Mouse (Mus musculus) heart, embryonic 11.5 days (tissue): ENCODE results near the gene Gipc2. TPM values are rescaled to one million over a fixed set of nuclear protein-coding genes. Genes with fewer than 3 reads are reported as not detected.

ENCODE experiments used
- ATAC-seq: fragments of 200-750 bp; cut with Nextera tagmentation; replicated peaks from 2 replicates; pipeline ENCODE4 v1.8.0; 2017; ENCODE audit warnings: moderate library complexity; ENCODE audit not compliant: insufficient number of reproducible peaks, low FRiP score, low TSS enrichment
- H3K27ac ChIP-seq: fragments of 300-500 bp; sonication (generic); 2 replicates; pipeline ENCODE4 v1.5.1; 2014; ENCODE audit warnings: mild to moderate bottlenecking, low read depth, low read length
- H3K27me3 ChIP-seq: fragments of 300-500 bp; sonication (generic); 2 replicates; pipeline ENCODE4 v1.6.1; 2014; ENCODE audit warnings: mild to moderate bottlenecking, low read length, mixed read lengths; ENCODE audit not compliant: control insufficient read depth, insufficient read depth
- H3K36me3 ChIP-seq: fragments of 300-500 bp; sonication (generic); 2 replicates; pipeline ENCODE4 v1.6.1; 2014; ENCODE audit warnings: mild to moderate bottlenecking, low read length, moderate library complexity, mixed read lengths; ENCODE audit not compliant: control insufficient read depth, insufficient read depth
- H3K4me1 ChIP-seq: fragments of 300-500 bp; sonication (generic); 2 replicates; pipeline ENCODE4 v1.6.1; 2014; ENCODE audit warnings: low read length; ENCODE audit not compliant: control insufficient read depth, insufficient read depth
- H3K4me2 ChIP-seq: fragments of 300-500 bp; sonication (generic); 2 replicates; pipeline ENCODE4 v1.6.1; 2014; ENCODE audit warnings: mild to moderate bottlenecking, moderate library complexity
- H3K4me3 ChIP-seq: fragments of 300-500 bp; sonication (generic); 2 replicates; pipeline ENCODE4 v1.5.1; 2014; ENCODE audit warnings: low read depth, low read length
- H3K9ac ChIP-seq: fragments of 300-500 bp; sonication (generic); 2 replicates; pipeline ENCODE4 v1.6.1; 2014; ENCODE audit warnings: mild to moderate bottlenecking, low read depth, low read length, moderate library complexity
- H3K9me3 ChIP-seq: fragments of 300-500 bp; sonication (generic); replicated peaks from 2 replicates; pipeline ENCODE4 v1.6.1; 2016; ENCODE audit warnings: low read length; ENCODE audit not compliant: control insufficient read depth
- WGBS: fragments of 180-500 bp; shearing (Covaris S2); extraction: QIAGEN DNeasy Blood & Tissue Kit; methylation state at CpG from one replicate; pipeline ENCODE4 v1.1.7; 2014; ENCODE audit not compliant: insufficient replicate concordance; 5-methylcytosine and 5-hydroxymethylcytosine counted together
- polyA plus RNA-seq: library from polyadenylated mRNA; unstranded; fragments of >200 nt; fragmentation: Nextera tagmentation; extraction: Ambion mirVana; gene quantifications from 2 replicates; pipeline ENCODE4 v1.2.1, GENCODE M21; 2014

Gipc2 gene
- polyA plus RNA-seq, 1 experiment from 2014 or later, result 4.4 TPM

GRCm38 (mm10) chr3:152092385-152093057, 73.5 kb downstream of the Gipc2 start:
- Histone ChIP-seq H3K36me3 (no peaks in the 10 kb centered on the region), H3K27me3 (no peaks in the 10 kb centered on the region)
- no peak for ATAC-seq

DNA sequence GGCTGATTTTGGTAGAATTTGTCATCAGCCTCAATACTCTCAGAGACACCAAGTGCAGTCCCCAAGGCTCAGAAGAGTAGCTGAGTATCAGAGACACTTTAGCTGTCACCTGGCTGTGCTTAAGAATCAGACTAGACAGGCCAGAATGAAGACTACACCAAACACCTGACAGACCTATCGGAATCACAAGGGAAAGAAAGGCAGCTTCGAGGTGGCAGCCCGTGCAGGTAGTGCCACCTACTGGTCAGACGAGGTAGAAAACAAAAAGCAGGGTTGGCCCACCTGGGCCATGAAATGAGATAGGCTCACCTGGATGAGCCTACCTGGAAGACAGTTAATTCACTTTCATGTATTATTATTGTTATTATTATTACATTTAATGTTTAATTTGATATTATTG, 76.9 kb downstream of the Gipc2 start:
- no peaks in the 10 kb centered on the region for H3K27me3 ChIP-seq
- no peak overlapping the region for H3K9ac ChIP-seq
- WGBS, result 8% methylated on average over 4 of the region's 4 CpGs
- H3K4me3 ChIP-seq, result no peak overlapping the region
- no peak; the same call in 1 of the 2 replicates for ATAC-seq
- no peak overlapping the region for H3K27ac ChIP-seq
- H3K36me3 ChIP-seq, result no peaks in the 10 kb centered on the region
- no peaks in the 10 kb centered on the region for H3K9me3 ChIP-seq
- no peak overlapping the region for H3K4me2 ChIP-seq
- no peaks in the 10 kb centered on the region for H3K4me1 ChIP-seq

More at GRCm38 (mm10) chr3:152092385-152093057, 73.5 kb downstream of the Gipc2 start:
- Histone ChIP-seq H3K9me3 (no peaks in the 10 kb centered on the region), H3K4me1 (no peaks in the 10 kb centered on the region), H3K4me2 (peak overlapping the region; percentile 58), H3K9ac (no peak overlapping the region), H3K27ac (no peak overlapping the region), H3K4me3 (peak overlapping the region; percentile 32)
- WGBS, result 44% methylated on average over 34 of the region's 34 CpGs

GRCm38 (mm10) chr3:152081381-152081780, 84.6 kb downstream of the Gipc2 start:
- Histone ChIP-seq H3K27me3 (no peaks in the 10 kb centered on the region), H3K4me3 (no peak overlapping the region), H3K36me3 (no peaks in the 10 kb centered on the region), H3K4me2 (no peak overlapping the region), H3K4me1 (no peaks in the 10 kb centered on the region), H3K27ac (no peak overlapping the region), H3K9me3 (no peaks in the 10 kb centered on the region), H3K9ac (no peak overlapping the region)
- 88% methylated on average over 3 of the region's 3 CpGs for WGBS
- no peak for ATAC-seq

DNA sequence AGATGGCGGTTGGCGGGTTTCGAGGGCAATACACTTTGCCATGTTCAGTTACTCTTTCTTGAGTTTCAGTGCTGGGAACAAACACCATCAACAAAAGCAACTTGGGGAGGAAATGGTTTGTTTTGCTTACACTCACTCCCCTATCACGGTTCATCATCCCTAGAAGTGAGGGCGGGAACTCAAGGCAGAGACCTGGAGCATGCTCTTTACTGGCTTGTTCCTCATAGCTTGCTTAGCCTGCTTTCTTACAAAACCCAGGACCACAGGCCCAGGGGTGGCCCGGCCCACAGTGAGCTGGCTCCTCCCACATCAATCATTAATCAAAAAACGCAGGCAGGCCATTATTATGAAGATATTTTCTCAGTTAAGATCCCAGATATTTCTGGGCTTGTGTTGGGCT, 89.9 kb downstream of the Gipc2 start:
- no peaks in the 10 kb centered on the region for H3K27me3 ChIP-seq
- H3K9ac ChIP-seq, result no peak overlapping the region
- WGBS, result 72% methylated on average over 7 of the region's 7 CpGs
- no peak overlapping the region for H3K27ac ChIP-seq
- H3K4me1 ChIP-seq, result no peaks in the 10 kb centered on the region
- H3K9me3 ChIP-seq, result no peaks in the 10 kb centered on the region
- no peak overlapping the region for H3K4me2 ChIP-seq
- no peak overlapping the region for H3K4me3 ChIP-seq
- H3K36me3 ChIP-seq, result no peaks in the 10 kb centered on the region
- no peak for ATAC-seq

- no peak overlapping the region for H3K27ac ChIP-seq
- 74% methylated on average over 2 of the region's 2 CpGs for whole genome bisulfite sequencing
These were observed 97.0 kb downstream of the Gipc2 start for GRCm38 (mm10) chr3:152069001-152069400.

DNA sequence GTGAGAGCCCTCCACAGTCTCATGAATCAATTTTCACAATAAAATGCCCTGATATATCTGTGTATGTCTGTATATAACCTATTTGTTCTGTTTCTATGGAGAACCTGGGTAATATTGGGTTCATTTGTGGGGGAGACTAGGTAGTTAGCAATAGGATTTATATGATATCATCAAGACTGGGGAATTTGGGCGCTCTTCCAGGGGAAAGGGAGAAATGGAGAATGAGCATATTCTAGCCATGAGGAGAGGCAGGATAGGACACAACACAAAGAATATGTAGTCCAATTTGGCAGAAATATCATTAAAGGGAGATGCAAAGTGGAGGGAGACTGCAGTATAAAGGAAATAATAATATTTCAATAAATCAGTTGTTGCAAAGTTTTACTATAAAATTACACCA, 97.7 kb downstream of the Gipc2 start:
- Histone ChIP-seq H3K4me1 (no peaks in the 10 kb centered on the region; the same call in none of the 2 replicates), H3K27ac (no peak overlapping the region), H3K9me3 (no peaks in the 10 kb centered on the region), H3K4me2 (no peak overlapping the region), H3K4me3 (no peak overlapping the region), H3K27me3 (peaks cover 5% of the 10 kb centered on the region), H3K9ac (no peak overlapping the region), H3K36me3 (no peaks in the 10 kb centered on the region)
- 84% methylated on average over 1 of the region's 1 CpGs for WGBS
- no peak for ATAC-seq

More at GRCm38 (mm10) chr3:152069001-152069400, 97.0 kb downstream of the Gipc2 start:
- H3K9me3 ChIP-seq, result no peaks in the 10 kb centered on the region
- ATAC-seq, result no peak
- H3K9ac ChIP-seq, result no peak overlapping the region
- no peak overlapping the region for H3K4me2 ChIP-seq
- H3K27me3 ChIP-seq, result peaks cover 5% of the 10 kb centered on the region
- no peaks in the 10 kb centered on the region; the same call in none of the 2 replicates for H3K4me1 ChIP-seq
- H3K4me3 ChIP-seq, result no peak overlapping the region
- no peaks in the 10 kb centered on the region for H3K36me3 ChIP-seq

GRCm38 (mm10) chr3:152066696-152067095, 99.3 kb downstream of the Gipc2 start:
- no peak overlapping the region for H3K9ac ChIP-seq
- peaks cover 5% of the 10 kb centered on the region for H3K27me3 ChIP-seq
- H3K27ac ChIP-seq, result no peak overlapping the region
- H3K9me3 ChIP-seq, result no peaks in the 10 kb centered on the region
- no peaks in the 10 kb centered on the region for H3K36me3 ChIP-seq
- H3K4me1 ChIP-seq, result no peaks in the 10 kb centered on the region; the same call in none of the 2 replicates
- 17% methylated on average over 13 of the region's 13 CpGs for whole genome bisulfite sequencing
- peak overlapping the region; percentile 25; the same call in 1 of the 2 replicates for H3K4me3 ChIP-seq
- H3K4me2 ChIP-seq, result peak overlapping the region; percentile 63
- ATAC-seq, result 0 out of 2 replicates have a peak, but pooled peaks have one; percentile 51

GRCm38 (mm10) chr3:152065806-152066205, 100.2 kb downstream of the Gipc2 start:
- Histone ChIP-seq H3K9ac (no peak overlapping the region), H3K9me3 (no peaks in the 10 kb centered on the region), H3K27me3 (peaks cover 5% of the 10 kb centered on the region), H3K4me2 (no peak overlapping the region), H3K4me3 (no peak overlapping the region), H3K27ac (no peak overlapping the region), H3K36me3 (no peaks in the 10 kb centered on the region), H3K4me1 (no peaks in the 10 kb centered on the region; the same call in none of the 2 replicates)
- WGBS, result 47% methylated on average over 4 of the region's 4 CpGs
- ATAC-seq, result no peak

- H3K9ac ChIP-seq, result no peak overlapping the region
- H3K4me1 ChIP-seq, result no peaks in the 10 kb centered on the region; the same call in none of the 2 replicates
- 68% methylated on average over 2 of the region's 2 CpGs for WGBS
- H3K36me3 ChIP-seq, result no peaks in the 10 kb centered on the region
- H3K4me3 ChIP-seq, result no peak overlapping the region
- no peak overlapping the region for H3K4me2 ChIP-seq
- no peak for ATAC-seq
- H3K27ac ChIP-seq, result no peak overlapping the region
- no peaks in the 10 kb centered on the region for H3K9me3 ChIP-seq
- peaks cover 5% of the 10 kb centered on the region for H3K27me3 ChIP-seq
These were observed 101.9 kb downstream of the Gipc2 start for GRCm38 (mm10) chr3:152064166-152064565.
